ENCODE assay signal across 17 mouse cellular contexts in the genomic region with DNA sequence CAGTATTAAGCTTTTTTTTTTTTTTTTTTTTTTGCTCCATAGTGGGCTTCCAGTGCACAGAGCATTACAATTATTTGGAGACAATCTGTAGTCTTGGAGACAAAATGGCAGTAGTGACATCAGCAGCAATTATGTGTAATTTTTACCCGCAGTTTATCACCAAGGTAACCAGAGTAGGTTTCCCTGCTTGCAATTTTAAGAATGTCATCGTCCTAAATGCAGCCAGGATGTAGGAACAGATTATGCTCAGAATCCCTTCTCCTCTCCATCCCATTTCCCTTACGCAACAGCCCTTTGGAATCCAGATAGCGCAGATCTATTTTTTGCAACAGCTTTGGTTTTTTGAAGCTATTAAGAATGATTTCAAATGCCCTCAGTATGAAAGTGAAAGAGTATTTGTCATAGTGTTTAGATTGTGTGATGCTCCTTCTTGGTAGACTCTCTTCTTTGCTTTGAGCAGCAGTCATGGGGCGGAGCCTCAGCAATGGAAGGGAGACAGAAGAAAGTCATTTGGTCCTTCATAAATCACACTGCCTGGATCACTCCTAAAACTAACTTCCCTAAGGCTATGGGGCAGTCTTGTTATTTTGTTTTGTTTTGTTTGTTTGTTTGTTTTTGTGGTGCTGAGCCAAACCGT.
DNase-seq lines count a peak whose midpoint lies in the region; ATAC-seq lines count a peak whose summit lies in the region.
"Had no signal": no experiment of that assay in that cellular context is flagged by ENCODE, and none has a peak within 500 bp of the region (broad histone marks: within the 10 kb centered on the region; RNA-seq: fewer than 3 reads in every experiment).

No protein-coding gene starts in this region.

- no peak overlapping the region for H3K4me3 ChIP-seq in forebrain, embryonic 12.5 days (replicated peaks)
- H3K4me3 ChIP-seq in midbrain, embryonic 16.5 days (ENCODE audit: low read depth, low read length), result no peak overlapping the region
- H3K4me3 ChIP-seq: erythroblast, embryonic 14.5 days; heart, embryonic 13.5 days; liver, embryonic 13.5 days had no signal

- no peak overlapping the region for H3K4me2 ChIP-seq in forebrain, embryonic 12.5 days
- no peak overlapping the region for H3K4me2 ChIP-seq in midbrain, embryonic 16.5 days (ENCODE audit: low read length)
- H3K4me2 ChIP-seq: heart, embryonic 13.5 days; hindbrain, embryonic 14.5 days; liver, embryonic 13.5 days had no signal

- no peak overlapping the region for H3K9ac ChIP-seq in forebrain, embryonic 12.5 days
- no peak overlapping the region for H3K9ac ChIP-seq in midbrain, embryonic 16.5 days (ENCODE audit: low read depth, low read length)
- H3K9ac ChIP-seq: heart, embryonic 13.5 days; hindbrain, embryonic 14.5 days; liver, embryonic 13.5 days had no signal

- 74% methylated on average over 6 of the region's 6 CpGs for WGBS in forebrain, embryonic 12.5 days
- whole genome bisulfite sequencing in midbrain, embryonic 16.5 days, result 72% methylated on average over 6 of the region's 6 CpGs

- DNase-seq in layer of hippocampus, adult 8-10 months (ENCODE audit: low spot score in 2 of 2), result peak; percentile 37 to 54
- DNase-seq in layer of hippocampus, postnatal 36 days, result no peak
- DNase-seq in brain, adult 2 months (ENCODE audit: low read depth, low spot score), result peak; percentile 92
- DNase-seq in kidney, adult 18-20 months, result no peak
- DNase-seq in thymus, postnatal 36 days, result no peak
- DNase-seq: adrenal gland, postnatal 36 days; cerebellum, adult 11-12 months; gastrocnemius, postnatal 14 days; kidney, adult 9 months; liver, embryonic 13.5 days; lung, postnatal 36 days had no signal

- H3K27ac ChIP-seq in forebrain, embryonic 12.5 days, result peak overlapping the region; percentile 85
- H3K27ac ChIP-seq in midbrain, embryonic 16.5 days (ENCODE audit: low read length), result peak overlapping the region; percentile 63
- H3K27ac ChIP-seq: heart, embryonic 13.5 days; hindbrain, embryonic 14.5 days; liver, embryonic 13.5 days; stomach, postnatal 0 days had no signal

- H3K4me1 ChIP-seq in forebrain, embryonic 12.5 days, result peaks cover 2% of the 10 kb centered on the region; the same call in 1 of the 2 replicates
- H3K4me1 ChIP-seq in midbrain, embryonic 16.5 days (ENCODE audit: control insufficient read depth, insufficient read depth, low read length), result peaks cover 13% of the 10 kb centered on the region
- H3K4me1 ChIP-seq: heart, embryonic 13.5 days; liver, embryonic 13.5 days had no signal

- H3K36me3 ChIP-seq in forebrain, embryonic 12.5 days (replicated peaks), result no peaks in the 10 kb centered on the region
- no peaks in the 10 kb centered on the region for H3K36me3 ChIP-seq in midbrain, embryonic 16.5 days (ENCODE audit: control insufficient read depth, insufficient read depth, low read length)
- H3K36me3 ChIP-seq: heart, embryonic 13.5 days; liver, embryonic 13.5 days had no signal

- no peaks in the 10 kb centered on the region for H3K9me3 ChIP-seq in forebrain, embryonic 12.5 days
- no peaks in the 10 kb centered on the region for H3K9me3 ChIP-seq in midbrain, embryonic 16.5 days (replicated peaks; ENCODE audit: control insufficient read depth, low read length, poor library complexity, severe bottlenecking)
- H3K9me3 ChIP-seq: heart, embryonic 13.5 days; liver, embryonic 13.5 days had no signal

- peak; percentile 71 for ATAC-seq in forebrain, embryonic 12.5 days (ENCODE audit: low FRiP score)
- ATAC-seq in midbrain, embryonic 16.5 days, result peak; percentile 52; the same call in 1 of the 2 replicates

- H3K27me3 ChIP-seq in forebrain, embryonic 12.5 days, result no peaks in the 10 kb centered on the region
- no peaks in the 10 kb centered on the region for H3K27me3 ChIP-seq in midbrain, embryonic 16.5 days (ENCODE audit: control insufficient read depth, insufficient read depth, low read depth, low read length)
- H3K27me3 ChIP-seq: heart, embryonic 13.5 days; liver, embryonic 13.5 days had no signal

Comparison
In these comparisons a context has a peak if more than half of its experiments do, and no peak if none do; other contexts are left out.
1. DNase-seq: peak in layer of hippocampus, adult 8-10 months (2 of 2) and brain, adult 2 months (single experiment); none in layer of hippocampus, postnatal 36 days (0 of 2), kidney, adult 18-20 months (single experiment) and thymus, postnatal 36 days (0 of 2).